Mouse (Mus musculus): ENCODE data around the gene Kmt2d. TPM values are rescaled to one million over a fixed set of nuclear protein-coding genes. Genes with fewer than 3 reads are reported as not detected.

Gene Kmt2d
- total RNA-seq, 2 experiments from 2014 or later = 47.0 to 58.4 TPM

DNA sequence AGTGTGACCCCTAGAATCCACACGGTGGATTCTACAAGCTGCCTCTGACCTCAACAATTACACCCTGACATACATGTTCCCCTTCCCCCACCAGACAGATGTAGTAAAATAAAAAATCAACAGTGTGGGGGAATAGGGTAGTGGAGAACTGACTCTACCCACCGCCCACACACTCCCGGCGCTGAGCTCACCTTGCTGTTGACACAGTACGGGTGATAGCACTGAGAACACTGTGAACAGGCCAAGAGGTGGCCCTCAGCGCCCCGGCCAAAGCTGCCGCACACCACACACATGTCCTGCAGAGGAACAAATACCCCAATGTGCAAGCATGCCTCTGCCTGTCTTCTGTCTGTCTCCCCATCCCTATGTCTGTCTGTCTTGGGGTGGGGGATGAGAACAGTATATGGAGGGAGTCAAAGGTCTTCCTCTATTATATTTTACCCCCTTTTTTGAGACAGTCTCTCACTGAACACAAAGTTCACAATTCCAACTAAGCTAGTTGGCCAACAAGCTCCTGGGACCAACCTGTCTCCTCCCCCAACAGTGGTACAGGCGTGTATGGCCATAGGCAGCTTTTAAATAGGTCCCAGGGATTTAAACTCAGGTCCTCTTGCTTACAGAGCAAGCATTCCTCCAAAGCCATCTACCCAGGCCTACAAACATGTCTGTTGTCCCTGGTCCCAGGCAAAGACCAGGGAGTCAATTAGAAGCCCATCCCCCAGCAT, 11.5 kb downstream of the Kmt2d start:
- DNase-seq = no peak

DNA sequence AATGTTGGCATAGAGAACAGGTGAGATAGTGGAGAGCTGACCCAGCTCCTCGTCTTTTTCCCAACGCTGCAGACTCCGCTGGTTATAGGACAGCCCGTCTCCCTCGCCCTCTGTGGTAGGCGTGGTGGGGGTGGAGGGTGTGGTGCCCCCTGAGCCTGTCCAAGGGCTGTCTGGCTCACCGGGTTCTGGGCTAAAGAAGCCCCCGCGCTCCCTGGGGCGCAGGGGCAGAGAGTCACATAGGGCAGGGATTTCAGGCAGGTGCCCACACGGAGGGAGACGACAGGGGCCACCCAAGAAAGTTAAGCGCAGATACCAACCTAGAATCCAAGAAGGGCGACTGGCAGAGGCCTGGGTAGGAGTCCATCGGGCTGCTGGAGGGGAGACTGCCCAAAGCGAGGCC, 16.8 kb downstream of the Kmt2d start:
- no peak for DNase-seq

- no peak for DNase-seq
Measured at GRCm38 (mm10) chr15:98853161-98853937, 17.7 kb downstream of the Kmt2d start.

GRCm38 (mm10) chr15:98852733-98853132, 18.3 kb downstream of the Kmt2d start:
- no peak for DNase-seq

GRCm38 (mm10) chr15:98852071-98852470, 18.9 kb downstream of the Kmt2d start:
- DNase-seq = no peak

DNA sequence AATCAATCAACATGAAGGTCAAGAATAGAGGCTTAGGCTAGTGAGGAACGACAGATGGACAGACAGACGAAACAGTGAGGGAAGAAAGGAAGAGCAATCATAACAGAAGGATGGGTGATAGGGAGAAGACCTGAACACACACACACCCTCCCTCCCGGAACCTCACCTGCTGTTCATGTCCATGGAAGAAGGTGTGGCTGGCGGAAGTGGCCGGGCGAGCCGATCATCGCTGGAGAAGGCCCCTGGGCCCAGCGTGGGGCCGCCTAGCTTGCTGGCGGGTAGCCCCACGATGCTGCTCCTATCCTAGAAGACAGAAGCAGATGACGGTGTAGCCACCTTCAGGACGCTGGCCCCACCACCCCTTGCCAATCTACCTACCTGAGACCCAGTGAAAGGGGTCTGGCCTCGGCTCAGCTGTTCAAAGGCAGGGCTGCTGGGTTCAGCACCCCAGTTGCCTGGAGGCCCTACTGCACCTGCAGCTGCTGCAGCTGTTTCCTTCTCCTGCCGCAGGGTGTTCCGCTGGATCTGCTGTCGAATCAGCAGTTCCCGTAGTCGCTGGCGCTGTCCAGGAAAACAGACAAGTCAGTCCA, 19.7 kb downstream of the Kmt2d start:
- DNase-seq = no peak

- peak in 1 of 2 experiments; percentile 52 for DNase-seq
Measured at GRCm38 (mm10) chr15:98850668-98851067, 20.3 kb downstream of the Kmt2d start.

GRCm38 (mm10) chr15:98849956-98850600, 20.9 kb downstream of the Kmt2d start:
- DNase-seq = no peak

- DNase-seq = no peak
Measured at GRCm38 (mm10) chr15:98849165-98849564, 21.8 kb downstream of the Kmt2d start.

- no peak for DNase-seq
Measured at GRCm38 (mm10) chr15:98846140-98846539, 24.9 kb downstream of the Kmt2d start.

GRCm38 (mm10) chr15:98845149-98845548, 25.9 kb downstream of the Kmt2d start:
- no peak for DNase-seq

DNA sequence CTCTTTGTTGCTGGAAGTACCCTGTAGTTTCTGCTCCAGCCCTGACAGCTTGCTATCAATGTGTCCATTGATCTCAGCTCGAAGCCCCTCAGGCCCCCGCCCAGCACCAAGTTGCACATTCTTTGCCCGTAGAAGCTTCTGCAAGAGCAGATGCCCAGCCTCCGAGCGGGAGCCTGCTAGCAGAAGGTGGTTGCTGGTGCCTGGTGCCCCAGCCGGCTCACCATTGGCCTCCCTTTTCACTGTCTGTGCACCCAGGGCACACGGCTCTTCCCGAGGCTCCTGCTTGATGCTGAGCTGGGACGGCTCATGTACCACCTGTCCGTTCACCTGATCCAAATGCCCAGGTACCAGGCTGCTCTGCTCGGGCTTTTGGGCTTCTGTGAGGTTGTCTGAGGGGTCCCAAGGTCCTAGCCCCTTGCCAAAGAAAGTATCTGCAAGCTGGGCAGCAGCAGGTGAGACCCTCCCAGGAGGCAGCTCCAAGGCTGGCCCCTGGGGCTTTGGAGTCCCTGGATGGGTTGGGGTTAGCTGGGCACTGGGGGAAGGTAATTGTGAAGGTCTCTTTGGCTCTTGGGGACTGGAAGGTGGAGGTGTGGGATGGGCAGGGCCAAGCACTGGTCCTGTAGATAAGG, 27.3 kb downstream of the Kmt2d start:
- no peak for DNase-seq

DNA sequence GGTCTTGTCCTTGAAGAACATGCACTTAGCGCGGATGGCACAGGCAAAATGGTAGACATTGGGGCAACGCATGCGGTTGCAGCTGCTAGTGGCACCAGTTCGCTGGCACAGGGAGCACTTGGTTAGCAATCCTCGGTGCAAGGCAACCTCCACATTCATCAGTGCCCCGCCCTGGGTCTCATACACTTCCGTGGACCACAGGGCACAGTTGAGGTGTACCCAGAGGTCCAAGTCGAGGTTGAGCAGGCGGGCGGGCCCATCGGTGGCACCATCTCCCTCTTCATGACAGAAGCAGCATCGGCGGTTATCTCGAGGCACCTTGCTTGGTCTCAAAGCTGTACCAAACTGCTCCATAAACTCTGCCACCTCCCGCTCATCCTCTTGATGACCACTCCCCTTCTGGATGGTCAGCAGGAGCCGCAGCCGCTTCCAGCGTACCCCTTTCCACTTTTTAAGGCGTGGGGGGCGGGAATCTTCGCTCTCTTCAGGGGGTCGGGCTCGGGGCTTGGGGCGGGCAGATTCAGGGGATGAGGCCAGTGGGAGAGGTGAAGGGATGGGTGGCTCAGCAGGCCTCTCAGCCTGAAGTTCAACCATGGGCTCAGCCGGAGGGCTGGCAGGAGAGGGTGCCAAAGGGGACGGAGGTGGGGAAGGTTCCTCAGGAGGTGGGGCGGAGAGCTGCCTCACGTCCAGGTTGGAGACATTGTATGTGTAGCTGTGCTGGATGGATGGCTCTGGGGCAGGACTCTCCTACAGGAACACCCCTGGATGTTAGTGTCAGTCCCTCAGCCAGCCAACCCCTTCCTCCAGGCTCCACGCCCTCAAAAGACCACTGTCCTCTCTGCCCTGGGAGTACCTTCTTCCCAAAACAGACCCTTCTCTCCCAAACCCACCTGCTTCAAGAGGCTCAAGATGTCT, 31.1 kb downstream of the Kmt2d start:
- no peak for DNase-seq

DNA sequence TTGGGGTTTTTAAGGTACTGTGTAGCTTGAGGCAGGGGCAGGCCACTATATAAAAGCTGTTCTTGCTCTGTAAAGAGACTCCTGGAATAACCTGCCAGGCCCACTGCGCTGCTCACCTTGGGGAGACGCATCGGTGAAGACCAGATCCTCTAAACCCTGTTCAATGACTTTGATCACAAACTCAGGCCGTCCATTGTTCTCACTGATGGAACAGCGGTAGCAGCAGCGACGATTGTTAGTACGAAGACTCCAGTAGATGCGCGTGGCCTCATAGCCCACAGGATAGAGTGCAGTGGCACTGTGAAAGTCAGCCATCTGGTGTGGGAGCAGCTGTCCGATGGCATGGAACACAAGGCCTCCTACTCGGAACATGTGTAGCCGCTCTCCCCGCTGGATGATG, 31.8 kb downstream of the Kmt2d start:
- DNase-seq = no peak

GRCm38 (mm10) chr15:98837743-98838103, 33.3 kb downstream of the Kmt2d start:
- no peak for DNase-seq

DNA sequence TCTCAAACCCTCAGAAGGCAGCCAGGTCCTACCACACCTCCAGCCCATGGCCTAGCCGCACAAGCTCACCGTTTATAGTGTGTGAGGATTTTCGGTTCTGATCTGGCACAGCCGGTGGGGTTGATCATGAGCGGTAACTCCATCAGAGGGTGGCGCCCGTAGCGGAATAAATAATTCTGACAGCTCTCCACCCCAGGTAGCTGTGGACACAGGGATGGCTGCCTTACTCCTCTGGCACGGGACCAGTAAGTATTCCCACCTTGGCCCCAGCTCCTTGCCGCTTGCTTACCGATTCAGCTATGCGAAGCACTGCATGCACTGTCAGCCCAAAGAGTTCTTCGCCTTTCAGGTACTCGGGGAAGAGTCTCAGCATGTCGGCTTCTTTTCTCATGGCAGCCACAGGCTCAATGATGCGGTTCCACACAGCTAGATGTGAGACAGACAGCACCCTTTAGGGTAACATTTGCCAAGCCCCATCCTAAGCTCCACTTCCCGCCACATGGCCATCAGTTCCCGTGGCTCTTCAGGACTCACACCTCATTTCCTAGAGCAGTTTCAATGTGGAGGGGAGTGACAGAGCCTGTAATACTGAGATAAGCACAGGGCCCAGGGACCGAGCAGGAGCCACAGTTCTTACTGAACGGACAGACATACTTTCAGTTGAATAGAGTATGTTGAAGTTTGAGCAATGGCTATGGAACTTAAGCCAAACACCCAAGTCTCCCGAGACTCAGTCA, 33.8 kb downstream of the Kmt2d start:
- DNase-seq = no peak

DNA sequence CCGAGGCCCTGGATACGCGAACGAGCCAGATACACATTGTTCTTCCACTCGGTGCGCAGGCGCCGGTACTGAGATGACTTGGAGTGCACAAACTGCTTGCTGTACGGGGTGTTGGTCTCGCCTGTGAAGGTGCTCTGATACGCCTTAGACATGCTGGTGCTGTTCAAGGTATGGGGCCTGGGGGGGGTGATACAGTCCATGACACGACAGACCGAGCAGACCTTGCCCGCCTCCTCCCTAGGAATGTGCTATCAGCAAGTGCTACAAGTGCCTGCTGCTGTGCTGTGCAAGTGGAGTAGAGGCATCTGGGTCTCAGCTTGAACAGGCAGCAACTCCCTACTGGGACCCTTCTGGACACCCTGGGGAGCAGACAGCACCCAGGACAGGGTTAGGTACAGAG, 35.7 kb downstream of the Kmt2d start:
- DNase-seq = no peak

- no peak for DNase-seq
Measured at GRCm38 (mm10) chr15:98834059-98834458, 36.9 kb downstream of the Kmt2d start.

DNA sequence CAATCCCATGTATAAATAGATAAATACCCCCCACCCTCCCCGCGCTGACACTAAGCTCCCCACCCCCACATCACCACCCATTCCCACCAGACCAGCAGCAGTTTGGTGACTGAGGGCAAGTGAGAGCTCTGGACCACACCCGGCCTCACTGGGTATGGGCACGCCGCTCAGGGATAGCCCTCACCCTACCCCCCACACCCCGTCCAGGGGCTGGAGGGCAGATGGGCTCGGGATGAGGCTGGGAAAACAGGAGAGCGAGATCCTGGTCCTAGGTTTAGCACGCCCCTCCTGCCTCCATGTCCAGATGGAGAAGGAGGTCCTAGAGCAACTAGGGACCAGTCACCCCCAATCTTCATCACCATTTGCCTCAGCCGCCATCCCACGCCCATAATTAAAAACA, 37.7 kb downstream of the Kmt2d start:
- DNase-seq = no peak
